Mouse (Mus musculus): Measurements from ENCODE around the gene Mrpl43. TPM values are rescaled to one million over a fixed set of nuclear protein-coding genes. Genes with fewer than 3 reads are reported as not detected.

Mrpl43 gene
- polyA plus RNA-seq, 1 experiment from 2014 or later = 78.7 TPM

DNA sequence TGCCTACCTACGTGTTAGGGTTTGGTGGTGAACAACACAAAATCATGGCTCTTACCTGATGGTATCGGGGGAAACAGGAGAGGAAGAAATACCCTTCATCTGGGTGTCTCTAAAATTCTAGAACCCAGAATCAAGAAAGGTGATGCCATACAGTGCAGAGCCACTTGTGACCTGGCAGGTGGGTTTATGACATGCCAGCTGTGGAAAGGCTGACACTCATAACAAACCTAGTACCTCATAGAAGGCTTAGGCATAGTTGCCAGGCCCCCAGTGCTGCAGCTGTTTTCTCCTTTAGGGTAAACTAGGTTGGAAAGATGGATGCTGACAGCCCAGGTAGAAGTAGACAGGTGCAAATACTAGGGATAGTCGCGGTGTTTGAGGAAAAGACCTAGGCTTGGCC, 21.8 kb downstream of the Mrpl43 start:
- no peak for ATAC-seq (ENCODE audit: low FRiP score, low read depth)

DNA sequence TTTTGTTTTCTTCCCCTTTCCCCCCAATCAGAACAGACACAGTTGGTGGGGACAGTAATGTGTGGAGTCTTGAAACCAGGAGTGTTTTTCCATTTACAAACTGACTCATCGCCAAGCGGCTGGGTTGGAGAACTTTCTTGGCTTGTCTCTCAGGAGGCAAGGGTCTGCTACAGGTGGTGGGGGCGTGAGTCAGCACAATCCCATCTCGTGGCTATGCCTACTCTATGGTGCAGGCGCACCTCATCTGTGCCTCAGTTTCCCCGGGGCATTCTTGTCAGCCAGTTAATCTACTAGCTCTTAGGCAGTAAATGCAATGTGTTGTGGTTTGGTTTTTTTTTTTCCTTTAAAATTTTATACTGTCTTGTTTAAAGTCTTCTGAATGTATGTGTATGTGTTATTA, 22.9 kb downstream of the Mrpl43 start:
- peaks cover 37% of the 10 kb centered on the region for H3K36me3 ChIP-seq
- H3K4me3 ChIP-seq = no peak overlapping the region
- ATAC-seq (ENCODE audit: low FRiP score, low read depth) = no peak
- H3K27me3 ChIP-seq = peaks cover 19% of the 10 kb centered on the region; the same call in 1 of the 2 replicates
- peaks cover 3% of the 10 kb centered on the region; the same call in 1 of the 2 replicates for H3K4me1 ChIP-seq
- no peak overlapping the region for H3K4me2 ChIP-seq (replicated peaks)
- no peaks in the 10 kb centered on the region for H3K9me3 ChIP-seq
- 93% methylated on average over 6 of the region's 6 CpGs for WGBS
- no peak overlapping the region for H3K9ac ChIP-seq (replicated peaks)
- no peak overlapping the region for H3K27ac ChIP-seq (replicated peaks)

More for the DNA sequence above, 21.8 kb downstream of the Mrpl43 start:
- Histone ChIP-seq H3K4me1 (peaks cover 7% of the 10 kb centered on the region; the same call in 1 of the 2 replicates), H3K4me2 (replicated peaks) (no peak overlapping the region), H3K9me3 (no peaks in the 10 kb centered on the region), H3K9ac (replicated peaks) (no peak overlapping the region), H3K27me3 (peaks cover 19% of the 10 kb centered on the region; the same call in 1 of the 2 replicates), H3K27ac (replicated peaks) (no peak overlapping the region), H3K36me3 (peaks cover 27% of the 10 kb centered on the region), H3K4me3 (no peak overlapping the region)
- 95% methylated on average over 4 of the region's 4 CpGs for WGBS

DNA sequence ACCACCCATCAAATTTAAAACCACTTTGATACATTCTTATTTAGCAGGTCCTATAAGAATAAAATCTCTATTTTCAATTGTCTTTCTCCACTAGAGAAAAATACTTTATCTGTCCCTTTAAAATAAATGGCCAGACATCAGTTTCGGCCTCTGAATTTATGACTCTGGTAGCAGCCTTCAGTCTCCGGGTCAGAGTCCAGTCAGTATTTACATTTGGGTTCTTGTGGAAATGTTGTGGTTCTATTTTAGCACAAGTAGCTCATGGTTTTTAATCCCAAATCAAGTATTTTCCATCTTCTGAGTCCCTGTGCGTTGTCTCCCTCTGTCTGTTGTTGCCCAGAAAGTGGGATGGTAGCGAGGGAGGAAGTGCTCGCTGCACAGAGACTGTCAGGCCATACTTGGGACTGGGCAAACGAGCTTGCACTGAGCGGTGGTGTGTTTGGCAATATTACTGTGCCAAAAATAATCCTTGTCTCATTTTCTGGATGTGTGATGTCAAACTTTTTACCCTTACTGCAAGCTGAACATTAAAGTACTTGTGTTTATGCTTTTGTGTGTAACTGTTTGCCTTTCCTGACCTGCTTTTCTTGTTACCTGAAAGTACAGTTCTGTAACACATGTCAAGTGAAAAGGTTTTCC, 23.6 kb downstream of the Mrpl43 start:
- no peak for ATAC-seq (ENCODE audit: low FRiP score, low read depth)
- no peak overlapping the region for H3K4me3 ChIP-seq
- H3K27ac ChIP-seq (replicated peaks) = no peak overlapping the region
- H3K27me3 ChIP-seq = peaks cover 16% of the 10 kb centered on the region; the same call in 1 of the 2 replicates
- WGBS = 86% methylated on average over 7 of the region's 7 CpGs
- H3K4me2 ChIP-seq (replicated peaks) = no peak overlapping the region
- H3K36me3 ChIP-seq = peaks cover 45% of the 10 kb centered on the region
- H3K4me1 ChIP-seq = no peaks in the 10 kb centered on the region
- no peaks in the 10 kb centered on the region for H3K9me3 ChIP-seq
- H3K9ac ChIP-seq (replicated peaks) = no peak overlapping the region

DNA sequence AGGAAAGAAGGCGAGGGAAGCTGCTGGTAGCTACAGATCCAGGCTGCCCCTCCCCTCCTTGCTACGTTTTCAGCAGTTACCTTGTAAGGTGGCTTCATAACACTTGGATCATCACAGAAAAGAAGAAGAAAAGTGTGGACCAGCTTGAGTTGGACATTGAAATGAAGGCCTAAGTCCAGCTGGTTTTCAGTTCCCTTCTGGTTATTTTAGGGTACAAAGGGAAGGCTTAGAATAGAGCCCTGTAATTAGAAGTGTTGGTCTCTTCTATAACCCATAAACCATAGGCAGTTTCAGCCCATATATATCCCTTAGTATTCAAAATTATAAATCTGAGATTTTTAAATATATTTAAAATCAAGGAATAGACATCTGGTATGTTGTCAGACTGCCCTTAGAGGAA, 25.5 kb downstream of the Mrpl43 start:
- Histone ChIP-seq H3K4me2 (replicated peaks) (no peak overlapping the region), H3K9me3 (no peaks in the 10 kb centered on the region), H3K27ac (replicated peaks) (no peak overlapping the region), H3K4me1 (no peaks in the 10 kb centered on the region), H3K9ac (replicated peaks) (no peak overlapping the region), H3K4me3 (no peak overlapping the region), H3K27me3 (0 out of 2 replicates have a peak, but pooled peaks cover 2% of the 10 kb centered on the region), H3K36me3 (peaks cover 63% of the 10 kb centered on the region)
- 90% methylated on average over 2 of the region's 2 CpGs for WGBS
- no peak for ATAC-seq (ENCODE audit: low FRiP score, low read depth)

DNA sequence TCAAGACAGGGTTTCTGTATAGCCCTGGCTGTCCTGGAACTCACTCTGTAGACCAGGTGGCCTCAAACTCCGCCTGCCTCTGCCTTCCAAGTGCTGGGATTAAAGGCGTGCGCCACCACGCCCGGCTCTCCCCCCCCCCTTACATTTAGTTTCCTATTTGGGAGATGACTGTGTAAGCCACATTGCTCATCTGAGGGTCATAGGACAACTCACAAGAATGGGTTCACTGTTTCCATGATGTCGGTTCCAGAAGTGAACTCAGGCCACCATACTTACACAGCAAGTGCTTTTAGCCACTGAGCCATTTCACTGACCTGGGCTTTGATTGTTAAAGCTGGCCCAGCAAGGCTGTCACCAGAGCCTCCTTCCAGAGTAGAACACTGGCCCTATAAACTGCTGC, 29.1 kb downstream of the Mrpl43 start:
- Histone ChIP-seq H3K4me2 (replicated peaks) (no peak overlapping the region), H3K9me3 (no peaks in the 10 kb centered on the region), H3K9ac (replicated peaks) (no peak overlapping the region), H3K27me3 (no peaks in the 10 kb centered on the region), H3K36me3 (peaks cover 94% of the 10 kb centered on the region), H3K4me3 (no peak overlapping the region), H3K4me1 (no peaks in the 10 kb centered on the region), H3K27ac (replicated peaks) (no peak overlapping the region)
- WGBS = 93% methylated on average over 6 of the region's 6 CpGs
- no peak for ATAC-seq (ENCODE audit: low FRiP score, low read depth)

DNA sequence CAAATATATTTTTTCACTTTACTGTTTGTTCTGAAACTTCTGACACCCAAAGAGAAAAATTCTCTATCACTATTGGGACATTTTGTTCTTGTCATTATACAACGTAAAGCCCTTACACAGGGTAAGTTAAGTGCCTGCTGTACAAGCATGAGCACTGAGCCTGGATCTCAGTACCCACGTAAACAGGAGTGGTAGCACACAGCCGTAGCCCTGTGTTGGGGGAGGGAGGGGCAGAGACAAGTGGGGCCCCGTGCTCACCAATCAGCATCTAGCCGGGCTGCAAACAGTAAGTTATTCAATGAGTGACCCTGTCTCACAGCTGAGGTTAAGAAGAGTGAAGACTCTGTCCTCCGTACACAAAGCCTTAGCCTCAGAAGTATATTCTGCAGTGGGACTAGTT, 29.6 kb downstream of the Mrpl43 start:
- no peaks in the 10 kb centered on the region for H3K9me3 ChIP-seq
- H3K27ac ChIP-seq (replicated peaks) = no peak overlapping the region
- H3K36me3 ChIP-seq = peaks cover 91% of the 10 kb centered on the region
- H3K4me3 ChIP-seq = no peak overlapping the region
- H3K27me3 ChIP-seq = no peaks in the 10 kb centered on the region
- WGBS = 86% methylated on average over 6 of the region's 6 CpGs
- no peaks in the 10 kb centered on the region for H3K4me1 ChIP-seq
- H3K4me2 ChIP-seq (replicated peaks) = no peak overlapping the region
- H3K9ac ChIP-seq (replicated peaks) = no peak overlapping the region
- ATAC-seq (ENCODE audit: low FRiP score, low read depth) = no peak

DNA sequence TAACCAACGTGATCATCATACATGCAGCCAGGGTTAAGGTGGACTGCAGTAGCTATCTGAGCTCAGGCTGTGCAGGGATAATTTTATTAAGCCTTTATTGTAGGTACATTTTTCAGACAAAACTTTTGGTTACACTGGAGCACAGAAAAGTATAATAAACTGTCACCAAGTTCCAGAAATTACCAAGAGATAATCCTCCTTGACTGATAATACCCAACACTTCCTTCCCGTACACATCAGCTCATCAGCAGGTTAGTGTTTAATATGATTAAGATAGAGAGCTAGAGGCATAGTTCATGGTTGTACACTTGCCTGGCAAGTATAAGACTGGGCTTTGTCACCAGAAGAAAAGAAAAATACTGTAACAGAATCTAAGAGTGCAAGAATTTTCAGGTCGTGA, 37.9 kb downstream of the Mrpl43 start:
- Histone ChIP-seq H3K36me3 (peaks cover 79% of the 10 kb centered on the region), H3K4me3 (no peak overlapping the region), H3K9me3 (no peaks in the 10 kb centered on the region), H3K4me1 (no peaks in the 10 kb centered on the region), H3K4me2 (replicated peaks) (no peak overlapping the region), H3K27me3 (no peaks in the 10 kb centered on the region), H3K27ac (replicated peaks) (no peak overlapping the region), H3K9ac (replicated peaks) (no peak overlapping the region)
- ATAC-seq (ENCODE audit: low FRiP score, low read depth) = no peak
- 95% methylated on average over 3 of the region's 3 CpGs for WGBS

DNA sequence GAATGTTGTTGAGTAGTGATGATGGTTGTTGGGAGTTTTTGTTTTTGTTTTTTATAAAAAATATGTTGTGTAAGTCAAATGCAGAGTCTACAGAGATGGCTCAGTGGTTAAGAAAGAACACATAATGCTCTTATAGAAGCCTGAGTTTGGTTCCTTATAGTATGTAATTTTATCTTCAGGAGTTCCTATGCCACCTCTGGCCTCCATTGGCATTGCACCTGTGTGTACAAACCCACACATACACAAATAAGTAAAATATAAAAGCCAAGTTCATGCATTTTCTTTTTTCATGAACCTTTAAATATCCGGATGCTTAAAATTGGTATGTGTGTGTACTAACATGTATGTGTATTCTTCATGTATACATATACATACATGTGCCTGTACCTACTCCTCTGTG, 40.3 kb downstream of the Mrpl43 start:
- ATAC-seq (ENCODE audit: low FRiP score, low read depth) = no peak
- peaks cover 76% of the 10 kb centered on the region for H3K36me3 ChIP-seq
- WGBS = 91% methylated on average over 1 of the region's 1 CpGs

DNA sequence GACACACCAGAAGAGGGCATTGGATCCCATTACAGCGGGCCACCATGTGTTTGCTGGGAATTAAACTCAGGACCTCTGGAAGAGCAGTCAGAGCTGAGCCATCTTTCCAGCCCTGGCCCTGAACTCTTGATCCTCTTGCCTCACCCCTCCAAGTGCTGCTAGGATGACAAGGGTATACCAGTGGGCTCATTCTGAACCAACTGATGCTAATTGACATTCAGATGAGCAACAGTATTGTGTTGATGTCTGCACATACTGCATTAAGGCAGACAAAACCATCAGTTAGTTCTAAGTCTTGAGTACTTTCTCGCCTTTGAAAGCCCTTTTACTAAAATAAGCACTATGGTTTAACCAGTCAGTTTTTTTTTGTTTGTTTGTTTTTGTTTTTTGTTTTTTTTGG, 46.6 kb downstream of the Mrpl43 start:
- Histone ChIP-seq H3K9ac (replicated peaks) (no peak overlapping the region), H3K27me3 (no peaks in the 10 kb centered on the region), H3K4me2 (replicated peaks) (no peak overlapping the region), H3K27ac (replicated peaks) (no peak overlapping the region), H3K9me3 (no peaks in the 10 kb centered on the region), H3K4me1 (no peaks in the 10 kb centered on the region), H3K36me3 (peaks cover 74% of the 10 kb centered on the region), H3K4me3 (no peak overlapping the region)
- 97% methylated on average over 2 of the region's 2 CpGs for WGBS
- ATAC-seq (ENCODE audit: low FRiP score, low read depth) = no peak

More for the DNA sequence above, 40.3 kb downstream of the Mrpl43 start:
- Histone ChIP-seq H3K4me1 (no peaks in the 10 kb centered on the region), H3K9ac (replicated peaks) (no peak overlapping the region), H3K27ac (replicated peaks) (no peak overlapping the region), H3K4me3 (no peak overlapping the region), H3K27me3 (no peaks in the 10 kb centered on the region), H3K4me2 (replicated peaks) (no peak overlapping the region), H3K9me3 (no peaks in the 10 kb centered on the region)

Other genes starting within 250 kb of the Mrpl43 start
- gene Slf2, start 75.3 kb downstream of the Mrpl43 start, polyA plus RNA-seq (2016; fragmentation: Nextera tagmentation; extraction: Ambion mirVana) = 40.7 and 42.9 TPM in 2 replicates
- 8.8 TPM in 2 replicates for gene Sema4g, start 17.3 kb downstream of the Mrpl43 start, polyA plus RNA-seq (2016; fragmentation: Nextera tagmentation; extraction: Ambion mirVana)
- 24.1 and 24.5 TPM in 2 replicates for gene Twnk, start 779 bp downstream of the Mrpl43 start, polyA plus RNA-seq (2016; fragmentation: Nextera tagmentation; extraction: Ambion mirVana)
- 69.5 and 70.3 TPM in 2 replicates for gene Lzts2, start 8.0 kb upstream of the Mrpl43 start, polyA plus RNA-seq (2016; fragmentation: Nextera tagmentation; extraction: Ambion mirVana)
- 0.46 and 0.84 TPM in 2 replicates for gene Pdzd7, start 39.3 kb upstream of the Mrpl43 start, polyA plus RNA-seq (2016; fragmentation: Nextera tagmentation; extraction: Ambion mirVana)
- gene Sfxn3, start 41.1 kb upstream of the Mrpl43 start, polyA plus RNA-seq (2016; fragmentation: Nextera tagmentation; extraction: Ambion mirVana) = 32.1 and 32.6 TPM in 2 replicates
- 0.71 and 0.97 TPM in 2 replicates for gene Kazald1, start 68.8 kb upstream of the Mrpl43 start, polyA plus RNA-seq (2016; fragmentation: Nextera tagmentation; extraction: Ambion mirVana)
- gene Tlx1, start 144.2 kb upstream of the Mrpl43 start, polyA plus RNA-seq (2016; fragmentation: Nextera tagmentation; extraction: Ambion mirVana) = 0.48 and 0.75 TPM in 2 replicates
- 0.06 and 0.12 TPM in 2 replicates for gene Lbx1, start 229.4 kb upstream of the Mrpl43 start, polyA plus RNA-seq (2016; fragmentation: Nextera tagmentation; extraction: Ambion mirVana)

Measured in midbrain, embryonic 12.5 days (tissue).